Mouse (Mus musculus) splenic B cell, adult 2 months (primary cell): ENCODE results near the gene Peg12.

Experiments used
- DNase-seq: peaks from one replicate; pipeline ENCODE4 v3.0.0-alpha.2; 2011; ENCODE audit warnings: low read depth, low spot score
- H3K27me3 ChIP-seq: 2 replicates; pipeline ENCODE4 v1.6.1; 2012; ENCODE audit warnings: mild to moderate bottlenecking, low read length, moderate library complexity, mixed read lengths; ENCODE audit not compliant: control insufficient read depth, poor library complexity, insufficient read depth, severe bottlenecking
- H3K36me3 ChIP-seq: 2 replicates; pipeline ENCODE4 v1.6.1; 2012; ENCODE audit warnings: mild to moderate bottlenecking, low read length, moderate library complexity, mixed read lengths; ENCODE audit not compliant: control insufficient read depth, poor library complexity, insufficient read depth, severe bottlenecking

Gene Peg12

DNA sequence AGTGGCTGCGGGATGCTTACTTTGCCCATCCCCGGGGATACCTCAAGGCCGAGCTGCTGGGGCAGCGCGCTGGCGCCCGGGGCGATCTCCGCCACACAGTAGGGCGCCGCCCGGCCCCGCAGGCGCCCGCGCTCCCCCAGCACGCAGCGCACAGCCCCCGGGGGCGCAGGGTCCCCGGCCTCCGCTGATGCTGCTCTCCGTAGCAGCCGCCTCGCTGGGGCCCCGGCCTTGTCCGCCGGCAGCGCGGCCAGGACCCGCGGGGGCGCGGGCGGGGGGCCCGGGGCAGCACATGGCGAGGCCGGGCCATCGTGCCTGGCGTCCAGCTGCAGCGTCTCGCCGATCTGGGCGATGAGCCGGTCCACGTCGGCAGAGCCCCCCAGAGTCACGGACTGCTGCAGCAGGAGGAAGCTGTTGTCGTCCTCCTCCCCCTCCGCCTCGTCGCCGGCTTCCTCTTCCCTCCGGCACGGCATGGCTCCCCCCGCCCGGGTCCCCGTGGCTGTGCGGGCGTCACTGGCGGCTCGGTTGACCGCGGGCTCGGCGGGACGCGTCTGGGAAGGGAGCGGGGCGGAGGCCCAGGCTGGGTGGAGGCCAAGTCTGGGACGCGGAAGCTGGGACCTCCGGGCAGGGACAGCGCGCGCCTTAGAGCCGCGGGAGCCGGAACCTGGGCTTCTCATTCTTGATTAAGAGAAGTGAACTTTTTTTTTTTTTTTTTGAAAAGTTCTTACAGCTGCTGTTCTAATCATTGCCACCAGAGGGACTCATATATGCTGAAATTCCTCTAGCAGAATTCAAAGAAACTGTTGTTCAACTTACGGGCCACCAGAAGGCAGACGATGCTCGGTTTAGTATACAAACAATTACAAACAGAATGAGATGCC, at the start of gene Peg12:
Peg12 (minus strand) TSS at position 633 of the 878 bp plus-strand sequence.
- DNase-seq = no peak
- no peaks in the 10 kb centered on the region for H3K27me3 ChIP-seq
- no peaks in the 10 kb centered on the region for H3K36me3 ChIP-seq

GRCm38 (mm10) chr7:62486139-62486538, 21.8 kb upstream of the Peg12 start:
- no peaks in the 10 kb centered on the region for H3K27me3 ChIP-seq
- no peak for DNase-seq

DNA sequence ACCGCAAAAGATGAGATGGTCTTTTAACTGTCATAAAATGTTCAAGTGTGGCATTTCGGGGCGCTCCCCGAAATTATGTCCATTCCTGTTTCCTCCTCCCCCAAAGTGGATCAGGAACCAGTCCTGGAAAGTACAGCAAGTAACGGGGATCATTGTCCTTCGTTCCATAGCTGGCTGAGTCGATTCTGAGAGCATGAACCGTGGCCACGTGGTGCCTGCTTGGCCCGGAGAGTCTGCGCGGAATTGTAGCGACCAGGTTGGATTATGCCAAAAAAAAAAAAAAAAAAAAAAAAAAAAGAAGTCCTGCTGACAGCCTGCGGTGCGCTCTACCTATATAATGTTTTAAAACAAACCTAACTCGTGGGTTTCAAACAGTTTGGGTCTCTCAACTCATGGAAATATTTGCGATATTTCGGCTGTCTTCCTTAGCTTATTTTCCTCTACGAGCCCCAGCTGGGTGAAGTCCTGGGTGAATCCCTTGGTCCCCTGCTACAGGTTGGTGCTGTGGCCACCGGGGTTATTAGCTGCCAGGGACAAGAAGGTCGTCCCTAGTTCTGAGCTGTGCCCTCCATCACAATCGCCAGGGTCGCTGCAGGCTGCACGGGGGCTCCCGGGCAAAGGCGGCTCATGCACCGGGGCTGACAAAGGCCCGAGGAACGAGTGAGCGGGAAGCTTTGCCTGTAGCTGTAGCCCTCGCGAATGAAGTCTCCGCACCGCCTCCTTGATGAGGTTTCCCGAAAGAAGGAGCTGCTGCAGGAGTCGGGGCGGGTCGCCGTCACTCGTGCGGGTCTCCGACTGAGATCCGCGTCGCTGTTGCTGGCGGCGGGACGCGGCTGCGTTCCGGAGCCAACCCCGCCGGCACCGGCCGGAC, 1.1 kb downstream of the Peg12 start:
- DNase-seq = no peak
- Histone ChIP-seq H3K36me3 (no peaks in the 10 kb centered on the region), H3K27me3 (no peaks in the 10 kb centered on the region)

More at GRCm38 (mm10) chr7:62486139-62486538, 21.8 kb upstream of the Peg12 start:
- H3K36me3 ChIP-seq = no peaks in the 10 kb centered on the region

DNA sequence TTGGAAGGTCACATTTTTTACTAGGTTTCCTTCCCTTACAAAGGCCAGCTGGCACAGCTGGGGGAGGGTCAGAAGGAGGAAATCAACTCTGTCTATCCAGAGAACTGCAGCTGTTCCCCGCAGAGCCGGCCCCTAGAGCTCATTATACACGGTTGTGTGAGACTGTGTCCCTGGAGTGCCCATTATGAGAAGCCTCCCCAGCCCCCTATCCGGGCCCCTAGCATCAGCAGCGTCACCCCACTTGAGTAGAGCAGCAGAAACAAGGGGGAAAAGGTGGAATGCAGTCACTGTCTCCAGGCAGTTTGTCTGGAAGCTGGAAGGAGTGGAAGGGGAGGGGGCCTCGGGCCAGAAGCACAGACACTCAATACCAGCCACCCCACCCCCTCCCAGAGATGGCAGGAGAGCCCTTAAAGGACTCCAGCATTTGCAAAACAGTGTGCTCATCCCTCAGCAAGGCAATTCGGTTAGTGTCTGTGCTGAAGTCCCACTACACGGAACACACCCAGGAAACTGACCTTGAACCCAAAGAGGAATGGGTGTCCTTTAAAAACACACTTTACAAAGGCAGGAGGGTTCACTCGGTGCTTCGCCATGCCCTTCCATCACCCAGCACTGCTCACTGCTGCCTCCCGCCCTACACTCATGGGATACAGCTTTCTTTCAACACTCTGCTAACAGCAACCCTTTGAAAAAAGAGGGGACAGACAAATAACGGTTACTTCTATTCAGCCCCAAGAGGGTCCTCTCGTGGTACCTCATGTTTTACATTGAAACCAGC, 1.9 kb downstream of the Peg12 start:
- no peaks in the 10 kb centered on the region for H3K36me3 ChIP-seq
- H3K27me3 ChIP-seq = no peaks in the 10 kb centered on the region
- no peak for DNase-seq

- Histone ChIP-seq H3K27me3 (no peaks in the 10 kb centered on the region), H3K36me3 (no peaks in the 10 kb centered on the region)
- no peak for DNase-seq
Observed at GRCm38 (mm10) chr7:62452353-62452752, 12.0 kb downstream of the Peg12 start.

- Histone ChIP-seq H3K27me3 (no peaks in the 10 kb centered on the region), H3K36me3 (no peaks in the 10 kb centered on the region)
- DNase-seq = no peak
Observed at GRCm38 (mm10) chr7:62445431-62446165, 18.7 kb downstream of the Peg12 start.

DNA sequence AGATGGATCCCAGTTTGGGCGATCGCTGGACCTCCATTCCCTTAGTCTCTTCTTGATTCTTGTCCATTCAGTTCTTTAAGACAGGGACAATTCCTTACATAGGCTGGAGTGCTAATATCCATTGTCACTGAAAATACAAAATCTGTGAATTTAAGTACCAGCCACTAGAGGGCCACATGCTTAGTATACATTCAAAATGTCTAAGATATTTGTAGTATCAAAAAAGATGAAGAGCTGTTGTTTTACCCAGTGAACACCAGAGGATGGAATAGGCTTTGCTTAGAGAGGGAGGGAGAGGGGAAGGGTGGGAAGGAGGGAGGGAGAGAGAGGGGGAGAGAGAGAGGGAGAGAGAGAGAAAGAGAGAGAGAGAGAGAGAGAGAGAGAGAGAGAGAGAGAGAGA, 27.9 kb downstream of the Peg12 start:
- H3K36me3 ChIP-seq = no peaks in the 10 kb centered on the region
- no peak for DNase-seq
- no peaks in the 10 kb centered on the region for H3K27me3 ChIP-seq

DNA sequence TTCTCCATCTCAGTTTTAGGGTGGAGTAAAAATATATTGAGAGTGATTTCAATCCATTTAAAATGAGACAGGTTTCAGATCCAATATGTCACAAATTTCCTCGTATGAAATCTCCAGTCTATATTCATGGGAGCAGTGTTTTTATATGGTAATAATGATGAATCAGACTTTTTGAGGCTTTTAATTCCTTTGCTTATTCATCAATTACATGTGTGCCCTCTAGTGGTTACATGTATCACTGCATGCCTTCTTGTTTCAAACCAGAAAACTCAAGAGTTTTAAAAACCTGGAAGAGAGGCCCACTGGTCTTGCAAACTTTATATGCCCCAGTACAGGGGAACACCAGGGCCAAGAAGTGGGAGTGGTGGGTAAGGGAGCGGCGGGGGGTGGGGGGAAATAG, 31.1 kb downstream of the Peg12 start:
- Histone ChIP-seq H3K27me3 (no peaks in the 10 kb centered on the region), H3K36me3 (no peaks in the 10 kb centered on the region)
- DNase-seq = no peak

- DNase-seq = no peak
- Histone ChIP-seq H3K27me3 (no peaks in the 10 kb centered on the region), H3K36me3 (no peaks in the 10 kb centered on the region)
Observed at GRCm38 (mm10) chr7:62428337-62428736, 36.0 kb downstream of the Peg12 start.

DNA sequence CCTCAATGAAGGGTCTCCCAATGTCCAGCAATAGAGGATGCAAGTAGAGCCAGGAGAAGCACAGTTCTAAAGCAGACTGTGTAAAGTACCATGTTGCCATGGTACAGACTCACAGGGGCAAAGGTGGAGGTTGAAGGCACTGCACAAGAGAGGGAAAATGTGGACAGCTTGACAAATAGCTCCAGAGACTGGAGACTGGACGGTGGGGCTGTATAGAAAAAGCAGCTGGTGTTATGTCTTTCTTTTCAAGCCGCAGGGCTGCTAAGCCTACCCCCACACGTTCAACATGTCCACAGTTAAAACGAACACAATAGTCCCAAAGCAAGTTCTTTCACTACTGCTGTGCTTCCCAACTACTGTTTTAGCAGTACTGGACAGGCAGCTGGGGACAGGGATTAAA, 41.1 kb downstream of the Peg12 start:
- Histone ChIP-seq H3K36me3 (no peaks in the 10 kb centered on the region), H3K27me3 (no peaks in the 10 kb centered on the region)
- no peak for DNase-seq

GRCm38 (mm10) chr7:62420566-62420965, 43.7 kb downstream of the Peg12 start:
- Histone ChIP-seq H3K27me3 (no peaks in the 10 kb centered on the region), H3K36me3 (no peaks in the 10 kb centered on the region)
- no peak for DNase-seq

DNA sequence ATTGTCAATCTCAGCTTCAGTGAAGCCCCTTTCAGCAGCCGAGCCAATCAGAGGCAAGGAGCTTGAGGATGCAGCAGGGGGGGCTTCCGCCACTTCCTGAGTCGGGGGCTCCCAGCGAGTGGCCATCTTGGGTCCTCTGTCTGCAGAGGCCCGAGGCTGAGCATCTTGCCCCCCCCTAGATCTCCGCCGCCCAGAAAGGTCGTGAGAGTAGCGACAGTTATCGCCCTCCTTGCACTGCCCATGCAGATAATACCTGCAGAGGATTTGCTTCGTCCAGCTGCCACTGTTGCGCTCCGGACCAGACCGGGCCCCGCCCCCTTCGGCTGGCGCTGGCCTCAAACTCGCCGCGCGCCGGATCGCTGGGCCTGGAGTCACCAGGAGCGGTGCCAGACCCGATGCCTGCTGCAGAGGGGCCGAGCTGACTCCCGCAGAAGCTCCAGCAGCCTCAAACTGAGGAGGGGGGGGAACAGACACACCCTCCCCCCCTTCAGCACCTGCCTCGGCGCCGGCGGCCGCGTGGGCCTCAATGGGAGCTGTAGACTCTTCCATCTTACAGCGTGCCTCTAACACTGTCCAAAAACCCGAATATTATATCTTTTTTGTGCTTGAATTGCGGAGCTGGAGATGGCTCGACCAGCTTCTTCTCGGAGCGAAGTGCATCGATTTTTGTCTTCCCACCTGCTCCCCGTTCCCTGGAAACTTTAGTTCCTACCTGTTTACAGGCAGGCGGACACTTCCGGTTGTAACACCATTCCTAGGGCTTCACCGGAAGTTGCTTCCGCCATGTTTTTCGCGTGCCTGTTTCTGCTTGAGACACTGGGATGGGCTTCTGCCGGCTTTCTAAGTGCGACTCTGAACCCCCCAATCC, 44.6 kb downstream of the Peg12 start, which contains the start of gene Mkrn3:
Mkrn3 (minus strand) TSS at position 647 of the 868 bp plus-strand sequence.
- peak; percentile 5 for DNase-seq
- Histone ChIP-seq H3K27me3 (no peaks in the 10 kb centered on the region), H3K36me3 (no peaks in the 10 kb centered on the region)

DNA sequence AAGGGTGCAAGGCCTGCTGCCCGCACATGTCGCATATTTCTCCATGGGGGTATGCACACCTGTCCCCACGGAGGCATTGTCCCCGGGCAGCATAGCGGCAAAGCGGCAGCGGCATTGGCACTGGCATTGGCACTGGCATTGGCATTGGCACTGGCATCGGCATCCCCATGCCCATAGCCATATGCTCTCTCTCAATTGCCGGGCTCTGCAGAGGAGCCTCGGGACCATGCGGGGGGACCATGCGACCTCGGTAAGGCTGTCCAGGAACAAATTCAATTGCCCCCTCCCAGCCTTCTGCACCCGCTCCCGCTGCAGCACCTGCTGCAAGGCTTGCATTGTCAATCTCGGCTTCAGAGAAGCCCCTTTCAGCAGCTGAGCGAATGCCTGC, 45.2 kb downstream of the Peg12 start:
- no peak for DNase-seq
- H3K27me3 ChIP-seq = no peaks in the 10 kb centered on the region

More for the DNA sequence above, 45.2 kb downstream of the Peg12 start:
- no peaks in the 10 kb centered on the region for H3K36me3 ChIP-seq
